Mouse (Mus musculus) liver, postnatal 0 days (tissue): ENCODE data around the gene Sec14l3.

Experiments
- CTCF ChIP-seq: sonication (generic); IDR thresholded peaks from 2 replicates; pipeline ENCODE4 v1.5.1; 2016; ENCODE audit warnings: antibody characterized with exemption, low read depth
- EP300 ChIP-seq: IDR thresholded peaks from 2 replicates; pipeline ENCODE4 v1.6.1; 2016; ENCODE audit warnings: antibody characterized with exemption, low read depth, mild to moderate bottlenecking

- TF ChIP-seq CTCF (peak; percentile 91), EP300 (no peak)
These were observed 15.6 kb downstream of the Sec14l3 start for GRCm38 (mm10) chr11:4080219-4080618.
